Mouse (Mus musculus) heart, postnatal 0 days (tissue): Measurements from ENCODE around the gene Col9a1. TPM values are rescaled to one million over a fixed set of nuclear protein-coding genes. Genes with fewer than 3 reads are reported as not detected.

Experiments
- ATAC-seq: fragments of 200-750 bp; cut with Nextera tagmentation; 2 replicates; pipeline ENCODE4 v1.8.0; 2017; ENCODE audit warnings: low read depth, moderate number of reproducible peaks, moderate library complexity; ENCODE audit not compliant: insufficient read depth
- DNase-seq: peaks from one replicate; pipeline ENCODE4 v3.0.0-alpha.2; 2016; ENCODE audit warnings: low spot score
- H3K27ac ChIP-seq: fragments of 300-500 bp; sonication (generic); 2 replicates; pipeline ENCODE4 v1.5.1; 2014; ENCODE audit warnings: low read depth, mild to moderate bottlenecking
- H3K27me3 ChIP-seq: fragments of 300-500 bp; sonication (generic); 2 replicates; pipeline ENCODE4 v1.6.1; 2014; ENCODE audit warnings: low read length, mixed read lengths; ENCODE audit not compliant: control insufficient read depth, insufficient read depth
- H3K36me3 ChIP-seq: fragments of 300-500 bp; sonication (generic); replicated peaks from 2 replicates; pipeline ENCODE4 v1.6.1; 2014; ENCODE audit warnings: low read length, mixed read lengths; ENCODE audit not compliant: control insufficient read depth, insufficient read depth
- H3K4me1 ChIP-seq: fragments of 300-500 bp; sonication (generic); 2 replicates; pipeline ENCODE4 v1.6.1; 2014; ENCODE audit warnings: antibody characterized with exemption; ENCODE audit not compliant: control insufficient read depth, insufficient read depth
- H3K4me2 ChIP-seq: fragments of 300-500 bp; sonication (generic); 2 replicates; pipeline ENCODE4 v1.6.1; 2014; ENCODE audit warnings: low read depth, mild to moderate bottlenecking, low read length, moderate library complexity
- H3K4me3 ChIP-seq: fragments of 300-500 bp; sonication (generic); 2 replicates; pipeline ENCODE4 v1.5.1; 2014; ENCODE audit warnings: low read depth, low read length
- H3K9ac ChIP-seq: fragments of 300-500 bp; sonication (generic); replicated peaks from 2 replicates; pipeline ENCODE4 v1.6.1; 2014; ENCODE audit warnings: low read depth, low read length, mixed read lengths
- H3K9me3 ChIP-seq: fragments of 300-500 bp; sonication (generic); replicated peaks from 2 replicates; pipeline ENCODE4 v1.6.1; 2016; ENCODE audit warnings: low read length; ENCODE audit not compliant: control insufficient read depth
- CTCF ChIP-seq: IDR thresholded peaks from 2 replicates; pipeline ENCODE4 v1.5.1; 2016; ENCODE audit warnings: antibody characterized with exemption, control low read depth, low read depth
- EP300 ChIP-seq: IDR thresholded peaks from 2 replicates; pipeline ENCODE4 v1.6.1; 2016; ENCODE audit warnings: antibody characterized with exemption, low read depth
- WGBS: fragments of 180-500 bp; shearing (Covaris S2); extraction: QIAGEN DNeasy Blood & Tissue Kit; methylation state at CpG from one replicate; pipeline ENCODE4 v1.1.7; 2014; 5-methylcytosine and 5-hydroxymethylcytosine counted together
- polyA plus RNA-seq: library from polyadenylated mRNA; unstranded; fragments of >200 nt; fragmentation: Nextera tagmentation; extraction: Ambion mirVana; gene quantifications from 2 replicates; pipeline ENCODE4 v1.2.1, GENCODE M21; 2015
- total RNA-seq: library from RNA; depleted of rRNA; stranded (reverse); fragments of >200 nt; gene quantifications from 2 replicates; pipeline ENCODE4 v1.2.3, GENCODE M21; 2014; ENCODE audit warnings: low replicate concordance

Col9a1 gene
- total and polyA plus RNA-seq, 2 experiments from 2014 or later = 1.3 to 1.4 TPM

DNA sequence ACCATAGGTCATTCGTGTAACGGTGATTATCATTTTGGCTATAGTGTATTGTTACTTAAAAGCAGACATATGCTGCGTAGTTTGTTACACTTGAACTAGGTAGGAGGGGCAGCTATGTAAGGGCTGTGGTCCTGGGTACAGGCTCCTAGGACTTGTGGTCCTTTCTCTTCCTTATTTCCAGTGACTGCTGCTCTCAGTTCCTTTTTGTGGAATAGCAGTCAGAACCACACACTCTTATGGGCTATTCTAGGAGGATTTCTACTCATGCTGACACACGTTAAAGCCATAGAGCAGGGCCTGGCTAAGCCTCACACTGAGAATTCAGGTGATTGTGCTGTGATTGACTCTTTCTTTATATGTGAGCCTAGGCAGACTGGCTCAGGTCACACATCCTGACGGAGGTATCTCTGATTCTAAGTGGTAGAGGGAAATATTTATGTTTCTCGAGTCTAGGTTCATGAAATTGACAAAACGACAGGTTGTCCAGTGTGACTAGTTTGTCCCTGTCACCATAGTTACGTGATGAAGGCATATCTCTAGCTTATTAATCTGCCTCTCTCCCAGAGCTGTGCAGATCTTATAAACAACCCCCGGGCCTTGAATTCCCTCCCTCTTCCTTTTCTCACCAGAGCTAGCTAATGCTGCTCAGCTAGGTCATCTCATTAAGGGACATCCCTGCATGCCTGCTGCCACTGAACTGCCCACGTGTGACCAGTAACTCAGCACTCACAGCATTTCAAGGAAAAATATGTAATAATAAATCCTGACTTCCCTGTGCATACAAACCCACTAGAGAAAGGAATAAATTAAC lies 71.1 kb downstream of the Col9a1 start:
- no peak overlapping the region for H3K4me2 ChIP-seq
- H3K27me3 ChIP-seq = no peaks in the 10 kb centered on the region
- no peak overlapping the region for H3K4me3 ChIP-seq
- TF ChIP-seq EP300 (no peak), CTCF (no peak)
- no peaks in the 10 kb centered on the region for H3K36me3 ChIP-seq
- no peak overlapping the region for H3K9ac ChIP-seq
- no peaks in the 10 kb centered on the region for H3K9me3 ChIP-seq
- WGBS = 67% methylated on average over 10 of the region's 10 CpGs
- ATAC-seq = no peak
- H3K4me1 ChIP-seq = no peaks in the 10 kb centered on the region
- no peak for DNase-seq
- H3K27ac ChIP-seq = no peak overlapping the region

DNA sequence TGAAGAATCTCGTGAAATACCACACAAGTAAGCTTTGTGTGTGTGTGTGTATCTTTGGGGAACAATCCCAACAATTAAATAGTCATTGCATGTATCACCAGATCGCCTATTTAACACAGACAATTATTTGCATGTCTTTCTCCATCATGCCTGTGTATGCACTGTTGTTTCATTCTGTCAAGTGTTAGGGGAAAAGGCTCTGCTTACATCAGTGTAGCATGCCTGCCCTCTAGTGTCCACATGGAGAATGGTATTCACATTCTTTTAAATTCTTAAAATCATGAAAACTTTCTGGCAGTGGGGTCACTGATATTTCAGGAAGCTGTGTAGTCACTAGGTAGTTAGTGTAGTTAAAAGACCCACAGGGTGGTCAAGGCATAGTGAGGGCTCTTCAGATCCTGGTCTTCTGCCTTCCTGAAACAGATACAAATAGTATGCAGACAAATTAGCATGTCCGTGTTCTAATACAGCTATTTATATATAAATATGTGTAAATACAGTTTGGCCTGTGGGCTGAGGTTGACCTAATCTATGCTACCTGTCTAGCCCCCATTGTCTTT lies 71.8 kb downstream of the Col9a1 start:
- Histone ChIP-seq H3K9ac (no peak overlapping the region), H3K9me3 (no peaks in the 10 kb centered on the region), H3K4me2 (no peak overlapping the region), H3K27me3 (no peaks in the 10 kb centered on the region), H3K4me3 (no peak overlapping the region), H3K27ac (no peak overlapping the region), H3K4me1 (no peaks in the 10 kb centered on the region), H3K36me3 (no peaks in the 10 kb centered on the region)
- peak; percentile 67 for DNase-seq
- TF ChIP-seq CTCF (peak; percentile 92), EP300 (no peak)
- peak; percentile 36; the same call in 1 of the 2 replicates for ATAC-seq
- 52% methylated on average over 3 of the region's 3 CpGs for WGBS

GRCm38 (mm10) chr1:24257961-24258360 lies 80.6 kb downstream of the Col9a1 start:
- no peak overlapping the region for H3K4me3 ChIP-seq
- no peaks in the 10 kb centered on the region for H3K27me3 ChIP-seq
- H3K9ac ChIP-seq = no peak overlapping the region
- 70% methylated on average over 5 of the region's 5 CpGs for WGBS
- ATAC-seq (no peak), DNase-seq (no peak)
- H3K9me3 ChIP-seq = no peaks in the 10 kb centered on the region
- no peak overlapping the region for H3K27ac ChIP-seq
- no peak overlapping the region for H3K4me2 ChIP-seq
- no peak for TF ChIP-seq CTCF
- TF ChIP-seq EP300 = no peak
- no peaks in the 10 kb centered on the region for H3K36me3 ChIP-seq
- no peaks in the 10 kb centered on the region for H3K4me1 ChIP-seq

DNA sequence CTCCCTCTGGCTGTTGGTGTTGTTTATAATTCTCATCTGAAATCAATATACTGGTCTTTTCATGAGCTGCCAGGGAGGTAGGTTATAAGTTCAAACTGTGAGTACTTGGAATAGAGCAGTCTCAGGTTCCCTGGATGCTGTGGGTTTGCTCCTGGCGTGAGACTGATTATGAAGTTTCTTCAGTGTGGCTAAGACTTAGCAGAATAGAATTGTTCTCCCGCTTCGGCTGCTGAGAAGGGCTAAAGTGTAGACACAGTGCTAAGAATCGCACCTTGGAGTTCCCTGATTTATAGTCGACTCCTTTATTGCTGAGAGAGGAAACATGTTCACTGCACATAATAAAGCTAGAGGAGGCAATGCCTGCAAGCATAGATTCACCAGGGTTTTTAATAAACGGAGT lies 82.0 kb downstream of the Col9a1 start:
- no peaks in the 10 kb centered on the region for H3K9me3 ChIP-seq
- H3K4me1 ChIP-seq = no peaks in the 10 kb centered on the region
- H3K27ac ChIP-seq = no peak overlapping the region
- TF ChIP-seq EP300 (no peak), CTCF (no peak)
- no peak overlapping the region for H3K4me2 ChIP-seq
- 78% methylated on average over 6 of the region's 6 CpGs for WGBS
- DNase-seq (no peak), ATAC-seq (no peak)
- no peak overlapping the region for H3K9ac ChIP-seq
- H3K36me3 ChIP-seq = no peaks in the 10 kb centered on the region
- no peak overlapping the region for H3K4me3 ChIP-seq
- H3K27me3 ChIP-seq = no peaks in the 10 kb centered on the region

DNA sequence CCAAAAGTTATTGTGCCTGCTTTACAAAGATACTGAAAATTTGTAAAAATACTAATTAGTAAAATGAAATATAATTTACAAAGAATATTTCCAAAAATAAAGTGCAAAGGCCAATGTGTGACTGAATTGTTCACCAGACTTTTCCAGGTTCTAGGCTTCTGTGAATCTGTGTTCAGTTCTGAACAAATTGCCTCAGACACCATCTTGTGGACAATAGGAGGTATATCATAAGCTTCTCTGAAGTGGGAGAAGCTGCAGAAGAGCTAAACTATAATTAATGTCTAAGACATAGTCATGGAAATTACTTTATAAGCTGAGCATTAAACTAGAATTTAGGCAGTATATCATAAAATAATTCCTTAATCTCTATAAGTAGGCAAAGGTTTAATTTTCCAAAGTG lies 83.8 kb downstream of the Col9a1 start:
- no peak overlapping the region for H3K4me3 ChIP-seq
- ATAC-seq (no peak), DNase-seq (no peak)
- no peaks in the 10 kb centered on the region for H3K27me3 ChIP-seq
- no peaks in the 10 kb centered on the region for H3K4me1 ChIP-seq
- no peak overlapping the region for H3K27ac ChIP-seq
- H3K9me3 ChIP-seq = no peaks in the 10 kb centered on the region
- H3K36me3 ChIP-seq = no peaks in the 10 kb centered on the region
- H3K9ac ChIP-seq = no peak overlapping the region
- no peak overlapping the region for H3K4me2 ChIP-seq
- TF ChIP-seq CTCF = no peak
- no peak for TF ChIP-seq EP300
